Mouse (Mus musculus): ENCODE measurements around the gene Map3k9. TPM values are rescaled to one million over a fixed set of nuclear protein-coding genes. Genes with fewer than 3 reads are reported as not detected.

Gene Map3k9
- polyA plus RNA-seq (2012; fragmentation: generic; extraction: Trizol) = under 1 TPM in 1 of 2 experiments, not detected in 1; 0.01 TPM

GRCm38 (mm10) chr12:81781105-81781909 is at the start of gene Map3k9:
TSS of gene Map3k9 (minus strand) at chr12:81781175.

Other genes starting within 250 kb of the Map3k9 start
- 10 to 100 TPM in 1 of 2 experiments, 1 to 10 TPM in 1; 7.7 to 17.5 TPM for gene Gm20498, start 248.3 kb downstream of the Map3k9 start, polyA plus RNA-seq (2012; fragmentation: generic; extraction: Trizol)
- gene Synj2bp, start 248.3 kb downstream of the Map3k9 start, polyA plus RNA-seq (2012; fragmentation: generic; extraction: Trizol) = 1 to 10 TPM; 4.7 to 9.7 TPM
- under 1 TPM in 1 of 2 experiments, not detected in 1; 0.05 TPM for gene Adam21, start 212.7 kb downstream of the Map3k9 start, polyA plus RNA-seq (2012; fragmentation: generic; extraction: Trizol)
- gene Med6, start 186.2 kb downstream of the Map3k9 start, polyA plus RNA-seq (2012; fragmentation: generic; extraction: Trizol) = 10 to 100 TPM in 1 of 2 experiments, 1 to 10 TPM in 1; 1.8 to 25.5 TPM
- under 1 TPM; 0.45 to 0.98 TPM for gene Ttc9, start 149.9 kb downstream of the Map3k9 start, polyA plus RNA-seq (2012; fragmentation: generic; extraction: Trizol)
- gene Pcnx, start 78.8 kb upstream of the Map3k9 start, polyA plus RNA-seq (2012; fragmentation: generic; extraction: Trizol) = 10 to 100 TPM in 1 of 2 experiments, 1 to 10 TPM in 1; 7.0 to 16.3 TPM

Data from C3H10T1/2 (cell line).